Mouse (Mus musculus) monocyte, adult 2 months (primary cell): ENCODE measurements around the gene Jarid2.

Source experiments
- DNase-seq, 2 experiments: peaks; one replicate each; pipeline ENCODE4 v3.0.0; 2022; ENCODE audit warnings: low spot score in 2 of 2, low read depth in 1 of 2

Jarid2 gene

GRCm38 (mm10) chr13:44833353-44833752 lies 104.1 kb downstream of the Jarid2 start:
- no peak for DNase-seq

- no peak for DNase-seq
Observed at GRCm38 (mm10) chr13:44837445-44837844, 108.2 kb downstream of the Jarid2 start.

GRCm38 (mm10) chr13:44839866-44840835 lies 110.9 kb downstream of the Jarid2 start:
- DNase-seq, result no peak

GRCm38 (mm10) chr13:44851426-44851825 lies 122.2 kb downstream of the Jarid2 start:
- DNase-seq, result no peak

GRCm38 (mm10) chr13:44852024-44852423 lies 122.8 kb downstream of the Jarid2 start:
- no peak for DNase-seq

- no peak for DNase-seq
Observed at GRCm38 (mm10) chr13:44865566-44865965, 136.3 kb downstream of the Jarid2 start.

- DNase-seq, result no peak
Observed at GRCm38 (mm10) chr13:44868037-44868650, 138.9 kb downstream of the Jarid2 start.

GRCm38 (mm10) chr13:44869418-44870119 lies 140.3 kb downstream of the Jarid2 start:
- DNase-seq, result peak; percentile 89 to 100

GRCm38 (mm10) chr13:44876799-44877198 lies 147.5 kb downstream of the Jarid2 start:
- no peak for DNase-seq

- DNase-seq, result no peak
Observed at GRCm38 (mm10) chr13:44881001-44881400, 151.7 kb downstream of the Jarid2 start.

- DNase-seq, result no peak
Observed at GRCm38 (mm10) chr13:44886221-44886620, 156.9 kb downstream of the Jarid2 start.

GRCm38 (mm10) chr13:44890612-44891011 lies 161.3 kb downstream of the Jarid2 start:
- DNase-seq, result no peak

- no peak for DNase-seq
Observed at GRCm38 (mm10) chr13:44891813-44892730, 162.8 kb downstream of the Jarid2 start.

GRCm38 (mm10) chr13:44896211-44896610 lies 166.9 kb downstream of the Jarid2 start:
- DNase-seq, result no peak

GRCm38 (mm10) chr13:44902299-44902698 lies 173.0 kb downstream of the Jarid2 start:
- no peak for DNase-seq

- no peak for DNase-seq
Observed at GRCm38 (mm10) chr13:44903416-44903815, 174.1 kb downstream of the Jarid2 start.

GRCm38 (mm10) chr13:44904271-44904670 lies 175.0 kb downstream of the Jarid2 start:
- DNase-seq, result no peak

- no peak for DNase-seq
Observed at GRCm38 (mm10) chr13:44906141-44906540, 176.9 kb downstream of the Jarid2 start.

- no peak for DNase-seq
Observed at GRCm38 (mm10) chr13:44907702-44908101, 178.4 kb downstream of the Jarid2 start.

- no peak for DNase-seq
Observed at GRCm38 (mm10) chr13:44908790-44909189, 179.5 kb downstream of the Jarid2 start.

- DNase-seq, result no peak
Observed at GRCm38 (mm10) chr13:44912851-44913250, 183.6 kb downstream of the Jarid2 start.
